7 mouse cellular contexts compared by ENCODE assay signal in the genomic region with DNA sequence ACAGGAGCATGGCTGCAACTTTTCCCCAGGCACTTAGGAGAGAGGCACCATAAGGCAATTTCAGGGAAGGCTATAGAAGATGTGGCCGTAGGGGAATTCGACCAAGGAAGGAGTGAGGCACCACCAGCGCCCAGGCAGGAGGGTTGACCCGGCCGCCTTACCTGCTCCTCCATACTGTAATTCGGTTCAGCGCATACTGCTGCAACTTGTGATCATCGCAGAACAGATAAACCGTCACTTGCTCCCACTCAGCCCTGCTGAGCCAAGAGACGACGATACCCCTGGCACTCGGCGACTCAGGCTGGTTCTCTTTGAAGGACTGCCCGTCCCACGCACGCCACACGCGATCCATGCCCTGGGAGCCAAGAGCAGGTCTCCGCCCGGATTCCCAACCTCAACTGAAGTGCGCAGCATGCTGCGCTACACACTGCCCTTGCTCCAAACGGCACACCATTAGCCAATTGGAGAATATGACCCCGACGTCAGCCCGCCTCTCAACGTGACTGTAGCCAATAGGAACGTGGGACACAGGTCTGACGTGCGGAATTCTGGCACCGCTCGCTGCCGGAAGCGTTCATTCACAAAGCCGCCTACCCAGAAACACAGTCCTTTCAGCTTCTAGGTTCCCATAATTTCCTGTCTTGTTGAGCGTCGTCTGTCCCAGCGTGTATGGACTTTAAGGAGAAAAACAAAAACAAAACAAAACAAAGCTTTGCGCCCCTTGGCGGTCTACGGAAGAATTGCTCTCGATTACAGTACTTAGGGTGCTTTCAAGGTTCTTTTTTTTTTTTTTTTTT. TPM values are rescaled to one million over a fixed set of nuclear protein-coding genes. Genes with fewer than 3 reads are reported as not detected.
DNase-seq lines count a peak whose midpoint lies in the region; ATAC-seq lines count a peak whose summit lies in the region.

Las1l (minus strand) TSS at position 466 of the 797 bp plus-strand sequence.

- peak within 1 kb of the TSS; percentile 60 for H3K9ac ChIP-seq in intestine, embryonic 15.5 days

- H3K4me2 ChIP-seq in intestine, embryonic 15.5 days (replicated peaks), result peak within 1 kb of the TSS; percentile 54

- intact Hi-C loops in gastrocnemius, postnatal 36 days (cut with DNase I), result no loop called here
- intact Hi-C loops in left cerebral cortex, postnatal 25 days (cut with DNase I), result loop anchor here (10.0 kb wide), 2 partner anchors 242 to 512 kb away; partner anchors contain the start of genes Amer1 and Zc3h12b

- H3K36me3 ChIP-seq in intestine, embryonic 15.5 days, result no peaks in the 10 kb centered on the region
- H3K36me3 ChIP-seq in midbrain, embryonic 10.5 days, result peaks cover 14% of the 10 kb centered on the region

- 22% methylated on average over 42 of the region's 42 CpGs for WGBS in intestine, embryonic 15.5 days
- WGBS in midbrain, embryonic 10.5 days, result 14% methylated on average over 42 of the region's 42 CpGs

- H3K4me1 ChIP-seq in intestine, embryonic 15.5 days (replicated peaks), result no peaks in the 10 kb centered on the region
- peaks cover 5% of the 10 kb centered on the region for H3K4me1 ChIP-seq in midbrain, embryonic 10.5 days

- H3K27me3 ChIP-seq in intestine, embryonic 15.5 days (replicated peaks), result no peaks in the 10 kb centered on the region
- 0 out of 2 replicates have a peak, but pooled peaks cover 5% of the 10 kb centered on the region for H3K27me3 ChIP-seq in midbrain, embryonic 10.5 days (ENCODE audit: low read depth, poor library complexity, severe bottlenecking)

- H3K9me3 ChIP-seq in intestine, embryonic 15.5 days, result no peaks in the 10 kb centered on the region
- no peaks in the 10 kb centered on the region for H3K9me3 ChIP-seq in midbrain, embryonic 10.5 days (replicated peaks)

- H3K4me3 ChIP-seq in intestine, embryonic 15.5 days (replicated peaks), result peak within 1 kb of the TSS; percentile 57
- peak within 1 kb of the TSS; percentile 66 for H3K4me3 ChIP-seq in midbrain, embryonic 10.5 days

- DNase-seq in adrenal gland, adult 2 months, result peak; percentile 92
- DNase-seq in embryo, embryonic 11.5 days (ENCODE audit: low read depth, low spot score), result peak; percentile 78
- DNase-seq in gastrocnemius, postnatal 36 days, result peak; percentile 84
- peak; percentile 89 to 98 for DNase-seq in left cerebral cortex, postnatal 25 days (ENCODE audit: low spot score in 2 of 2)
- peak; percentile 83 for DNase-seq in midbrain, embryonic 10.5 days (ENCODE audit: low spot score)
- DNase-seq in right cerebral cortex, postnatal 4 days, result peak; percentile 80

- peak; percentile 100 for ATAC-seq in intestine, embryonic 15.5 days

- 0 out of 2 replicates have a peak within 1 kb of the TSS, but pooled peaks have one; percentile 23 for H3K27ac ChIP-seq in intestine, embryonic 15.5 days
- peak within 1 kb of the TSS; percentile 75 for H3K27ac ChIP-seq in midbrain, embryonic 10.5 days (replicated peaks)

RNA-seq across cellular contexts. Expression of gene Las1l, which starts in this region (rescaled TPM):
- 10 to 100 TPM; 42.3 to 45.0 TPM for total RNA-seq in adrenal gland, adult 2 months (2021)
- polyA plus RNA-seq in adrenal gland, adult 2 months (2012; rRNA removed), result 6.7 and 10.2 TPM in 2 replicates
- 10 to 100 TPM; 23.6 to 27.9 TPM for total RNA-seq in gastrocnemius, postnatal 36 days (2021)
- polyA plus RNA-seq in intestine, embryonic 15.5 days (2015; fragmentation: Nextera tagmentation; extraction: Ambion mirVana), result 60.0 and 68.2 TPM in 2 replicates
- 10 to 100 TPM; 50.4 to 61.6 TPM for total RNA-seq in left cerebral cortex, postnatal 25 days (2021)
- polyA plus RNA-seq in midbrain, embryonic 10.5 days (2016; fragmentation: Nextera tagmentation; extraction: Ambion mirVana), result 70.1 and 72.0 TPM in 2 replicates

Comparison
In these comparisons a context has a peak if more than half of its experiments do, and no peak if none do; other contexts are left out.
1. Peak in every context shown above with its lines: DNase-seq, ATAC-seq, H3K4me3 ChIP-seq and H3K27ac ChIP-seq.